Mouse (Mus musculus): Measurements from ENCODE around the gene Lgr5. TPM values are rescaled to one million over a fixed set of nuclear protein-coding genes. Genes with fewer than 3 reads are reported as not detected.

Gene Lgr5
- total and polyA plus RNA-seq, 2 experiments: 3.4 to 3.6 TPM

DNA sequence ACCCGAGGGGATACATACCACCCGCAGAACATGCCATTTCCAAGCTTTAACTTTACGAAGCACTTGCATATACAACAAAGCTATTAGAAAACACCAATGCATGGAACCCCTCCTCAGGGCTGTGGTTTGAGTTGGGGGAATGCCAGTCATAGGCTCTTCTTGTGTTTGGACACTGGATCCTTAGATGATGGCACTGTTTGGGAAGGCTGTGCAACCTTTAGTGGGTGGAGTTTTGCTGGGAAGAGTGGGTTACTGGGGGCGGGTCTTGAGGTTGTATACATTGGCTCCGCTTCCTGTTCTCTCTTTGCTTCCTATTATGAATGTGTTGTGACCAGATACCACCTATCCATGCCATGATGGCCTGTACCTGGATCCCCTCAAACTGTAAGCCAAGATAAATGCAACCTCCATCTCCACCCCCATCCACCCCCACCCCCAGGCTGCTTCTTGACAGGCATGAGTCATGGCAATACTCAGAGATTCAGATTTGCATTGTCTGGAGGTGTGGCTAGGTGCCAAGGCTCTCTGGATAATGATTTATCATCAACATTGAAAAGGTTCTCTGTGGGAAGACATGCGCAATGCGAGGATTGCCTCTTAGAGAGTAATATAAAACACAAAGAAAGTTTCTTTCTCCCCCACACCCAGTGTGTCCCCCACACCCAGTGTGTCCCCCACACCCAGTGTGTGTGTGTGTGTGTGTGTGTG lies 95.6 kb downstream of the Lgr5 start:
- 95% methylated on average over 7 of the region's 7 CpGs for WGBS
- no peak overlapping the region for H3K27ac ChIP-seq (replicated peaks; ENCODE audit: insufficient read depth, low read depth, low read length)
- no peak for DNase-seq (ENCODE audit: extremely low read depth, low read depth, low spot score)

DNA sequence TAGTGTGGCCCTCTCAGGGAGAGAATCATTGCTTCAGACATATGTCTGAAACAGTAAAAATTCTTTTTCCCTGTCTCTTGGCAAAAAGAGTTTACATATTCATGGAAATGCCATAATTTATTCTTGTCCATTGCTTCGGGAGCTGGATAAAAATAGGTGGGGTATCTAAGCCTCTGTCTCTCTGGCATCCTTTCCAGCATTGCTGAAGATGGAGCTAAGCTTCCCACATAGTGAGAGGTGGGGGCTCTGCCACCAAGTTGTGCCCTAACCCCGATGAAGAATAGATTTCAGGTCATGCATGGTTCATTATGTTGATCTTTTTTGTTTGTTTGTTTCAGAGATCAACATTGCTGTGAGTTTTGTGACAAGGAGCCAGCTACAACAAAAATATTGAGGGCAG lies 102.0 kb downstream of the Lgr5 start:
- DNase-seq (ENCODE audit: extremely low read depth, low read depth, low spot score): no peak
- 93% methylated on average over 2 of the region's 2 CpGs for WGBS
- no peak overlapping the region for H3K9ac ChIP-seq (ENCODE audit: low read depth, low read length)
- no peaks in the 10 kb centered on the region for H3K36me3 ChIP-seq (ENCODE audit: control insufficient read depth, insufficient read depth, low read length)
- no peak overlapping the region for H3K27ac ChIP-seq (replicated peaks; ENCODE audit: insufficient read depth, low read depth, low read length)
- no peaks in the 10 kb centered on the region for H3K79me2 ChIP-seq (ENCODE audit: control insufficient read depth, insufficient read depth, low read length)
- H3K4me3 ChIP-seq (ENCODE audit: insufficient read depth, low read depth, low read length): no peak overlapping the region
- H3K27me3 ChIP-seq (ENCODE audit: control insufficient read depth, insufficient read depth, low read length): no peaks in the 10 kb centered on the region
- no peaks in the 10 kb centered on the region for H3K4me1 ChIP-seq (ENCODE audit: control insufficient read depth, insufficient read depth, low read length)
- TF ChIP-seq POLR2A (IDR thresholded peaks at IDR 0.05; ENCODE audit: extremely low read depth, insufficient read depth, low read length): no peak
- TF ChIP-seq CTCF (IDR thresholded peaks at IDR 0.05; ENCODE audit: low read depth, low read length): no peak

More for the DNA sequence above, 95.6 kb downstream of the Lgr5 start:
- H3K36me3 ChIP-seq (ENCODE audit: control insufficient read depth, insufficient read depth, low read length): no peaks in the 10 kb centered on the region
- H3K4me1 ChIP-seq (ENCODE audit: control insufficient read depth, insufficient read depth, low read length): no peaks in the 10 kb centered on the region
- no peaks in the 10 kb centered on the region for H3K79me2 ChIP-seq (ENCODE audit: control insufficient read depth, insufficient read depth, low read length)
- no peaks in the 10 kb centered on the region for H3K27me3 ChIP-seq (ENCODE audit: control insufficient read depth, insufficient read depth, low read length)
- H3K4me3 ChIP-seq (ENCODE audit: insufficient read depth, low read depth, low read length): no peak overlapping the region
- TF ChIP-seq POLR2A (IDR thresholded peaks at IDR 0.05; ENCODE audit: extremely low read depth, insufficient read depth, low read length) (no peak), CTCF (IDR thresholded peaks at IDR 0.05; ENCODE audit: low read depth, low read length) (no peak)
- H3K9ac ChIP-seq (ENCODE audit: low read depth, low read length): no peak overlapping the region

DNA sequence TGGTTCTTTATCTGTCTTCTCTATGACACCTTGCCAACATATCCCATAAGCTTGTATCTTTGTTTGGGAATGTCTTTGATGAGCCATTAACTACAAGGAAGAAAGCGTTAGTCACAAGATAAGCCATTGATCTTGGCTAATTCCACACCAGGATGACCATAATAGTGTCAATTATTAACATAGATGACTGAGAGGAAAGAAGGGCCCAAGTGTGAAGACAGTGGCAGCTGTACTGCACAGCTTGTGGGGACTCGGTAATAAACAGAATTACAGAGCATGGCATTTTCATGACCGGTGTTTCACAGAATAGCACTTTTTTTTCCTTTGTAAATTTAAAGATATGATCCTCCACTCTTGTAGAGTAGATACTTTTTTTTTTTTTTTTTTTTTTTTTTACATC lies 102.9 kb downstream of the Lgr5 start:
- TF ChIP-seq CTCF (IDR thresholded peaks at IDR 0.05; ENCODE audit: low read depth, low read length) (no peak), POLR2A (IDR thresholded peaks at IDR 0.05; ENCODE audit: extremely low read depth, insufficient read depth, low read length) (no peak)
- no peaks in the 10 kb centered on the region for H3K36me3 ChIP-seq (ENCODE audit: control insufficient read depth, insufficient read depth, low read length)

DNA sequence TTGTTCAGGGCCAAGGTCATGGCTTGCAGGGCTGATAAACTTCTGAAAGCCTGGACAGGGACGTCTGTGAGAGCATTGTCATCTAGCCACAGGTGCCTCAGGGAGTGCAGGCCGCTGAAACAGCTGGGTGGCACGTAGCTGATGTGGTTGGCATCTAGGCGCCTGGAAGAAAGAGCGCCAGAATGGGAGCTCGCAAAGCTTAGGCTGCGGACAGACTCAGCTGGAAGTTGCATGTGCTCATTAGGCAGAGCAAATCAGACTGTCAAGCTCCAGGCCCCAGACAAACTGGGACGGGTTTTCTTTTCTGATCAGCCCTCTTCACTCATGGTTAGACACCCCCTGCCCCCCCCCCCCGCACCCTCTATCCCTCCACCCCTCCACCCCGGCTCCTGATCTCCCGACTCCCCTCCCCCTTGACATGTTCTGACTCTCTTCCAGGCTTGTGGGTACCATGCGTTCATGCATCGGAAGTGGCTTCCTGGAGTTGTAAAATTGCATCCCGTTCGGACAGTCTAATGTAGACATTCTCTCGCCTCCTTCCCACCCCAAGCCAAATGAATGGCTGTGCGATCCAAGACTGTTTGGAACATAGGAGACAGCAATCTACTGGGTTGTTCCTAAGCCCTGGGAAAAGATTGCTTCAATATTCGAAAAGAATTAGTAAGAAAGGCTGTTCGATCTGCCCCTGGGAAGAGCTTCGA lies 109.0 kb downstream of the Lgr5 start:
- Histone ChIP-seq H3K36me3 (ENCODE audit: control insufficient read depth, insufficient read depth, low read length) (no peaks in the 10 kb centered on the region; the same call in 1 of the 2 replicates), H3K27me3 (ENCODE audit: control insufficient read depth, insufficient read depth, low read length) (0 out of 2 replicates have a peak, but pooled peaks cover 3% of the 10 kb centered on the region), H3K4me1 (ENCODE audit: control insufficient read depth, insufficient read depth, low read length) (peaks cover 4% of the 10 kb centered on the region; the same call in 1 of the 2 replicates), H3K27ac (replicated peaks; ENCODE audit: insufficient read depth, low read depth, low read length) (no peak overlapping the region), H3K9ac (ENCODE audit: low read depth, low read length) (no peak overlapping the region), H3K79me2 (ENCODE audit: control insufficient read depth, insufficient read depth, low read length) (no peaks in the 10 kb centered on the region), H3K4me3 (ENCODE audit: insufficient read depth, low read depth, low read length) (no peak overlapping the region)
- 26% methylated on average over 19 of the region's 20 CpGs for WGBS
- TF ChIP-seq CTCF (IDR thresholded peaks at IDR 0.05; ENCODE audit: low read depth, low read length) (no peak), POLR2A (IDR thresholded peaks at IDR 0.05; ENCODE audit: extremely low read depth, insufficient read depth, low read length) (no peak)
- DNase-seq (ENCODE audit: extremely low read depth, low read depth, low spot score): peak; percentile 8

More for the DNA sequence above, 102.9 kb downstream of the Lgr5 start:
- Histone ChIP-seq H3K79me2 (ENCODE audit: control insufficient read depth, insufficient read depth, low read length) (no peaks in the 10 kb centered on the region), H3K27ac (replicated peaks; ENCODE audit: insufficient read depth, low read depth, low read length) (no peak overlapping the region), H3K4me1 (ENCODE audit: control insufficient read depth, insufficient read depth, low read length) (no peaks in the 10 kb centered on the region), H3K4me3 (ENCODE audit: insufficient read depth, low read depth, low read length) (no peak overlapping the region), H3K27me3 (ENCODE audit: control insufficient read depth, insufficient read depth, low read length) (no peaks in the 10 kb centered on the region), H3K9ac (ENCODE audit: low read depth, low read length) (no peak overlapping the region)
- 56% methylated on average over 3 of the region's 3 CpGs for WGBS
- DNase-seq (ENCODE audit: extremely low read depth, low read depth, low spot score): no peak

DNA sequence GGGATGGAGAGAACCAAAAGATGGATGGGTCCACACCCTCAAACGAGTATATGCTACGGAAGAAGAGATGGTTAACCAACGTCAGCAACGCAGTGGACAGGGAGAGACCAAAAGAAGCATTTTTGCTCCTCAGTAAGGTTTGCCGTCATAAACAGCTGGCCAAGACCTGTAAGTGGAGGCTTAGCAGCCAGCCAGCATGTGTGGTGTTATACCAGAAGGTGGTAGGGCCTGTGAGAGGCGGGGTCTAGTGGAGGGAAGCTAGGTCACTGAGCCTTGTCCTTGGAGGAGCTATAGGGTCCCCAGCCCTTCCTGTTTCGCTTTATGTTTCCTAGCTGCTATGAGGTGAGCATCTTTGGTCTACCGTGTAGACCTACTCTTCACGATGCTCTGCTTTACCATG lies 111.1 kb downstream of the Lgr5 start:
- TF ChIP-seq POLR2A (IDR thresholded peaks at IDR 0.05; ENCODE audit: extremely low read depth, insufficient read depth, low read length): no peak
- TF ChIP-seq CTCF (IDR thresholded peaks at IDR 0.05; ENCODE audit: low read depth, low read length): no peak
- no peak overlapping the region for H3K9ac ChIP-seq (ENCODE audit: low read depth, low read length)
- H3K4me1 ChIP-seq (ENCODE audit: control insufficient read depth, insufficient read depth, low read length): peaks cover 4% of the 10 kb centered on the region; the same call in 1 of the 2 replicates
- no peak overlapping the region for H3K27ac ChIP-seq (replicated peaks; ENCODE audit: insufficient read depth, low read depth, low read length)
- H3K79me2 ChIP-seq (ENCODE audit: control insufficient read depth, insufficient read depth, low read length): no peaks in the 10 kb centered on the region
- no peaks in the 10 kb centered on the region; the same call in 1 of the 2 replicates for H3K36me3 ChIP-seq (ENCODE audit: control insufficient read depth, insufficient read depth, low read length)
- H3K27me3 ChIP-seq (ENCODE audit: control insufficient read depth, insufficient read depth, low read length): 0 out of 2 replicates have a peak, but pooled peaks cover 3% of the 10 kb centered on the region
- WGBS: 94% methylated on average over 9 of the region's 9 CpGs
- H3K4me3 ChIP-seq (ENCODE audit: insufficient read depth, low read depth, low read length): no peak overlapping the region
- DNase-seq (ENCODE audit: extremely low read depth, low read depth, low spot score): no peak

All from liver, adult 2 months (tissue).